Mouse (Mus musculus) granulocyte monocyte progenitor cell, adult 5-6 weeks (primary cell): ENCODE measurements around the gene Olfr1055. TPM values are rescaled to one million over a fixed set of nuclear protein-coding genes. Genes with fewer than 3 reads are reported as not detected.
"Not testable (repeated sequence)": the region's sequence is repeated elsewhere in the genome, so short reads cannot be mapped to it uniquely, and the experiment has no call there.

Source experiments
- ATAC-seq: replicated peaks from 2 replicates; pipeline ENCODE4 v1.8.0; 2016; ENCODE audit warnings: mild to moderate bottlenecking, moderate TSS enrichment, inconsistent platforms; ENCODE audit not compliant: poor library complexity, severe bottlenecking
- total RNA-seq, 2 experiments: library from RNA; stranded (forward) in 1 of 2; stranded (reverse) in 1 of 2; fragments of 200-712, 200-1000 nt in 1 of 2; fragments of >200 nt in 1 of 2; fragmentation: Nextera tagmentation in 1 of 2; gene quantifications; 2 replicates each; pipeline ENCODE4 v1.2.3; 2014 to 2017

The Olfr1055 gene
- total RNA-seq (2014; fragmentation: Nextera tagmentation) (not detected in 2 replicates), total RNA-seq (2017) (not detected in 2 replicates)

DNA sequence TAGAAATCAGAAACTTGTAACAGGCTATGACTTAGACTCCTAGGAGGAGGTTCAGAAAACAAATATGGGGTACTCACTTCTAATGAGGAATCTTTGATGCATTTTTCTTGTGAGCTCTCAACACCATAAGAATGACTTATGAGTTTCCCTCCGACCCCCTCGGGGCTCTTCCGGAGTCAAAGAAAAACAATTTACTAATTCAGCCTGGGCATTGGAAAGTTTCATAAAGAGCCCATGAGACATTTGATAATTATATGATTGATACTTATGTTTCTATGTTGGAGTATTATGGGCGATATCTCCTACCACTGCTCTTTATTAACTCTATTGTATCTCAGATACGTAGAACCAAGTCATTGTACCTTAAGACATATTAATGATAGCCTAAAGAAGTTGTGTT lies at the start of gene Olfr1055:
Gene Olfr1055 (minus strand): TSS at position 101 of the 400 bp plus-strand sequence.
- ATAC-seq: no peak

DNA sequence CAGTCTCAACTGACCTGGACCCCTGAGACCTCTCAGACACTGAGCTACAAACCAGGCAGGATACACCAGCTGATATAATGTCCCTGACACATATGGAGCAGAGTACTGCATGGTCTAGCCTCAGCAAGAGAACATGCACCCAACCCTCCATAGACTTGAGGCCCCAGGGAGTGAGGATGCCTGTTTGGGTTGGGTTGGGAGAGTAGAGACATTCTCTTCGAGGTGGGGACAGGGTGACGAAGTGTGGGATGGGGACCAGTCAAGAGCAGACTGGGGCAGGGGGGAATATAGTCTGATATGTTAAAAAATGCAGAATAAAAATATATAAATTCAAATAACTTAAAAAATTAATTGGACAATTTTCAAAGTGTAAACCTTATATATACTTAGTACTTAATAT lies 45.0 kb upstream of the Olfr1055 start:
- no peak for ATAC-seq

DNA sequence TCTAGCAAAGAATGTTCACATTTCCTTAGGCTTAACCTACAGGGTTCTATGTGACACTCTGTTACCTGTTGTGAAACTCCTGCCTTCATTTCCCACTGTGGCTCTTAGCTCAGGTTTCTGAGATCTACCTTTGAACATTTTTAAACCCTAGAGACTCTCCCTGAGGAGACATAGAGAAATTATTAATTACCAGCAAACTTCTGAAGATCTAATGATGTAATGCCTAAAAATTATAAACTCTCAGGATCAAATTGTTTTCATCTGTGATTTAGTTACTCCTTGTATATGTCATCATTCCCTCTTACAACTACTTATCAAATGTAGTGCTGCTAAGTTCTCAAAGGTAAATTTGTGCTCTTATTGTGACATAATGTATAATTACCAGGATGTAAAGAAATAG lies 38.4 kb upstream of the Olfr1055 start, which contains the start of gene Olfr1058:
Gene Olfr1058 (minus strand): TSS at position 101 of the 400 bp plus-strand sequence.
- not testable (repeated sequence) for ATAC-seq

DNA sequence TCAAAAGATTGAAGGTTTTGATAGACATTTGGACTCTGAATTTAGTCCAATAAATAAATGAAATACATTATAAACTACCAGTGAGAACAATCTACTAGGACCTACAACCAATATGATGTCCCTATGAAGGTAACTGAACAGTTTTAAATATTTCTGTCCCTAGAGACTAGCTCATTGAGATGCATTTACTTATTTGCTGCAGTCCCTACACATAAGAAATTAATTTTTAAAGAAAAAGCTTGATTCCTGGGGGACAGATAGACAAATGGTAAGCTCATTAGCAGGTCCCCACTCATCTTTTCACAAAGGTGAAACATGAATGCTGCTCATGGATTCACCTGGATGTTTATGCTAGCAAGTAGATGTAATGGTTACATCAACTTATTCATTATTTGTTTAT lies 28.2 kb upstream of the Olfr1055 start, which contains the start of gene Olfr1057:
Gene Olfr1057 (minus strand): TSS at position 101 of the 400 bp plus-strand sequence.
- ATAC-seq: no peak

DNA sequence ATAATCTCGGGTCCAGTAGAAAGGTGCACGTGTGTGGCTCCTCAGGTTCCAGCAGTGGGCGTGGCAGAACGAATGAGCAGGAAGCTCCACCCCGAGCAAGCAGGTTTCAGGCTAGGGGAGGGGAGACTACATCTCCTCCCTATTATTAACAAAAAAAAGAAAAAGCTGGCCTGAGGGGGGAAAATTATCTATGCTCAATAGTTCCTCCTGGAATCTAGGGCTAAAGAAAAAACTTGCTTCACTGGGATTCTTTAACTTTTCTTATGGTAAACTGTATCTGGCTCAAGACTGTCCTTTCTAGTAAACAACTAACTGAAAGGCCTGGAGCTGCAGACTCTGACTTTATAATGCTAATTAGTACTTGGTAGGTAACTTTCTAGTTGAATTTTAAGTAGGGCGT lies 16.3 kb upstream of the Olfr1055 start:
- ATAC-seq: not testable (repeated sequence)

- no peak for ATAC-seq
These were observed 12.3 kb upstream of the Olfr1055 start, which contains the start of gene Olfr1056 for GRCm38 (mm10) chr2:86362369-86362768. Olfr1056 (minus strand) TSS chr2:86362469.

- ATAC-seq: not testable (repeated sequence)
These were observed 1.7 kb upstream of the Olfr1055 start for GRCm38 (mm10) chr2:86351751-86352150.

- no peak for ATAC-seq
These were observed 14.8 kb downstream of the Olfr1055 start, which contains the start of gene Olfr1054 for GRCm38 (mm10) chr2:86335333-86335732. Olfr1054 (minus strand) TSS chr2:86335433.

GRCm38 (mm10) chr2:86315184-86315583 lies 34.9 kb downstream of the Olfr1055 start, which contains the start of gene Olfr1053:
Olfr1053 (minus strand) TSS chr2:86315284.
- ATAC-seq: no peak

Other genes starting within 250 kb of the Olfr1055 start
- not detected in 2 replicates for gene Olfr1039, start 214.4 kb downstream of the Olfr1055 start, total RNA-seq (2014; fragmentation: Nextera tagmentation)
- gene Olfr1039, start 214.4 kb downstream of the Olfr1055 start, total RNA-seq (2017): not detected in 2 replicates
- gene Olfr1040, start 203.6 kb downstream of the Olfr1055 start, total RNA-seq (2014; fragmentation: Nextera tagmentation): not detected in 2 replicates
- gene Olfr1040, start 203.6 kb downstream of the Olfr1055 start, total RNA-seq (2017): not detected in 2 replicates
- gene Olfr1042, start 188.4 kb downstream of the Olfr1055 start, total RNA-seq (2014; fragmentation: Nextera tagmentation): not detected in 2 replicates
- not detected in 2 replicates for gene Olfr1042, start 188.4 kb downstream of the Olfr1055 start, total RNA-seq (2017)
- not detected in 2 replicates for gene Olfr1043, start 182.8 kb downstream of the Olfr1055 start, total RNA-seq (2014; fragmentation: Nextera tagmentation)
- not detected in 2 replicates for gene Olfr1043, start 182.8 kb downstream of the Olfr1055 start, total RNA-seq (2017)
- gene Olfr1044, start 172.5 kb downstream of the Olfr1055 start, total RNA-seq (2014; fragmentation: Nextera tagmentation): not detected in 2 replicates
- gene Olfr1044, start 172.5 kb downstream of the Olfr1055 start, total RNA-seq (2017): not detected in 2 replicates
- gene Olfr52, start 164.6 kb downstream of the Olfr1055 start, total RNA-seq (2014; fragmentation: Nextera tagmentation): not detected in 2 replicates
- not detected in 2 replicates for gene Olfr52, start 164.6 kb downstream of the Olfr1055 start, total RNA-seq (2017)
- gene Olfr1045, start 147.3 kb downstream of the Olfr1055 start, total RNA-seq (2014; fragmentation: Nextera tagmentation): not detected in 2 replicates
- not detected in 2 replicates for gene Olfr1045, start 147.3 kb downstream of the Olfr1055 start, total RNA-seq (2017)
- not detected in 2 replicates for gene Olfr1046, start 131.0 kb downstream of the Olfr1055 start, total RNA-seq (2014; fragmentation: Nextera tagmentation)
- not detected in 2 replicates for gene Olfr1046, start 131.0 kb downstream of the Olfr1055 start, total RNA-seq (2017)
- gene Olfr1047, start 118.9 kb downstream of the Olfr1055 start, total RNA-seq (2014; fragmentation: Nextera tagmentation): not detected in 2 replicates
- gene Olfr1047, start 118.9 kb downstream of the Olfr1055 start, total RNA-seq (2017): not detected in 2 replicates
- gene Olfr1048, start 110.0 kb downstream of the Olfr1055 start, total RNA-seq (2014; fragmentation: Nextera tagmentation): not detected in 2 replicates
- not detected in 2 replicates for gene Olfr1048, start 110.0 kb downstream of the Olfr1055 start, total RNA-seq (2017)
- not detected in 2 replicates for gene Olfr1049, start 92.0 kb downstream of the Olfr1055 start, total RNA-seq (2014; fragmentation: Nextera tagmentation)
- gene Olfr1049, start 92.0 kb downstream of the Olfr1055 start, total RNA-seq (2017): not detected in 2 replicates
- not detected in 2 replicates for gene Olfr1051, start 71.2 kb downstream of the Olfr1055 start, total RNA-seq (2014; fragmentation: Nextera tagmentation)
- gene Olfr1051, start 71.2 kb downstream of the Olfr1055 start, total RNA-seq (2017): not detected in 2 replicates
- gene Olfr1052, start 57.8 kb downstream of the Olfr1055 start, total RNA-seq (2014; fragmentation: Nextera tagmentation): not detected in 2 replicates
- not detected in 2 replicates for gene Olfr1052, start 57.8 kb downstream of the Olfr1055 start, total RNA-seq (2017)
- gene Olfr1053, start 35.0 kb downstream of the Olfr1055 start, total RNA-seq (2014; fragmentation: Nextera tagmentation): not detected in 2 replicates
- not detected in 2 replicates for gene Olfr1053, start 35.0 kb downstream of the Olfr1055 start, total RNA-seq (2017)
- not detected in 2 replicates for gene Olfr1054, start 14.9 kb downstream of the Olfr1055 start, total RNA-seq (2014; fragmentation: Nextera tagmentation)
- not detected in 2 replicates for gene Olfr1054, start 14.9 kb downstream of the Olfr1055 start, total RNA-seq (2017)
- gene Olfr1056, start 12.2 kb upstream of the Olfr1055 start, total RNA-seq (2014; fragmentation: Nextera tagmentation): not detected in 2 replicates
- gene Olfr1056, start 12.2 kb upstream of the Olfr1055 start, total RNA-seq (2017): not detected in 2 replicates
- gene Olfr1057, start 28.1 kb upstream of the Olfr1055 start, total RNA-seq (2014; fragmentation: Nextera tagmentation): not detected in 2 replicates
- gene Olfr1057, start 28.1 kb upstream of the Olfr1055 start, total RNA-seq (2017): not detected in 2 replicates
- gene Olfr1058, start 38.3 kb upstream of the Olfr1055 start, total RNA-seq (2014; fragmentation: Nextera tagmentation): not detected in 2 replicates
- gene Olfr1058, start 38.3 kb upstream of the Olfr1055 start, total RNA-seq (2017): not detected in 2 replicates
- gene Olfr1061, start 63.8 kb upstream of the Olfr1055 start, total RNA-seq (2014; fragmentation: Nextera tagmentation): not detected in 2 replicates
- gene Olfr1061, start 63.8 kb upstream of the Olfr1055 start, total RNA-seq (2017): not detected in 2 replicates
- not detected in 2 replicates for gene Olfr1062, start 76.5 kb upstream of the Olfr1055 start, total RNA-seq (2014; fragmentation: Nextera tagmentation)
- gene Olfr1062, start 76.5 kb upstream of the Olfr1055 start, total RNA-seq (2017): not detected in 2 replicates
- gene Olfr1065, start 100.3 kb upstream of the Olfr1055 start, total RNA-seq (2014; fragmentation: Nextera tagmentation): not detected in 2 replicates
- not detected in 2 replicates for gene Olfr1065, start 100.3 kb upstream of the Olfr1055 start, total RNA-seq (2017)
- not detected in 2 replicates for gene Olfr1066, start 106.0 kb upstream of the Olfr1055 start, total RNA-seq (2014; fragmentation: Nextera tagmentation)
- gene Olfr1066, start 106.0 kb upstream of the Olfr1055 start, total RNA-seq (2017): not detected in 2 replicates
- gene Olfr228, start 137.1 kb upstream of the Olfr1055 start, total RNA-seq (2014; fragmentation: Nextera tagmentation): not detected in 2 replicates
- not detected in 2 replicates for gene Olfr228, start 137.1 kb upstream of the Olfr1055 start, total RNA-seq (2017)
- not detected in 2 replicates for gene Olfr1076, start 158.2 kb upstream of the Olfr1055 start, total RNA-seq (2014; fragmentation: Nextera tagmentation)
- gene Olfr1076, start 158.2 kb upstream of the Olfr1055 start, total RNA-seq (2017): not detected in 2 replicates
- gene Olfr1079, start 192.2 kb upstream of the Olfr1055 start, total RNA-seq (2014; fragmentation: Nextera tagmentation): not detected in 2 replicates
- gene Olfr1079, start 192.2 kb upstream of the Olfr1055 start, total RNA-seq (2017): not detected in 2 replicates
- not detected in 2 replicates for gene Olfr1080, start 208.0 kb upstream of the Olfr1055 start, total RNA-seq (2014; fragmentation: Nextera tagmentation)
- gene Olfr1080, start 208.0 kb upstream of the Olfr1055 start, total RNA-seq (2017): not detected in 2 replicates
- gene Olfr1082, start 248.7 kb upstream of the Olfr1055 start, total RNA-seq (2014; fragmentation: Nextera tagmentation): not detected in 2 replicates
- not detected in 2 replicates for gene Olfr1082, start 248.7 kb upstream of the Olfr1055 start, total RNA-seq (2017)